Mouse (Mus musculus): ENCODE data around the gene Unc45b. TPM values are rescaled to one million over a fixed set of nuclear protein-coding genes. Genes with fewer than 3 reads are reported as not detected.

Unc45b gene
- polyA plus RNA-seq (2015; fragmentation: Nextera tagmentation; extraction: Ambion mirVana): 1.3 and 2.0 TPM in 2 replicates

DNA sequence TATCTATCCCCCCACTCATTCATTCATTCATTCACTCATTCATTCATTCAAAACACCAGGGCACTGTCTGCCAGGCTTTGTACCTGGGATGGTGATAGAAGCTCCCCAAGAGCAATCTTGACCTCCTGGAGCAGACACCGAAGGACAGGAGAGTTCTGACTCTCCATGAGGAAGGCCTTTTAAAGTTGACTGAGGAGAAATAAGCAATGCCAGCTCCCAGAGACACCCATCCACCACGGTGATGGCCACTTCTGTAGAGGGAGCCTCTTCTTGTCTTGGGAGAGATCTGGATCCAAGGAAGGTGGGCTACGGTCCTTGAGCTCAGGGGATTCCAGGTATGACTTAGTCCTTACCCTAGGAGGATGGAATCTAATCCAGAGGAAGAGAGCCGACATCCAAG lies at the start of gene Unc45b:
Gene Unc45b (plus strand): TSS at position 301 of the 400 bp plus-strand sequence.
- 91% methylated on average over 4 of the region's 4 CpGs for WGBS
- Histone ChIP-seq H3K27me3 (replicated peaks) (peaks cover 16% of the 10 kb centered on the region; the same call in 1 of the 2 replicates), H3K36me3 (replicated peaks) (no peaks in the 10 kb centered on the region), H3K9ac (no peak within 1 kb of the TSS), H3K4me3 (no peak within 1 kb of the TSS), H3K4me2 (no peak within 1 kb of the TSS), H3K9me3 (no peaks in the 10 kb centered on the region), H3K27ac (no peak within 1 kb of the TSS), H3K4me1 (peaks cover 10% of the 10 kb centered on the region)
- ATAC-seq (replicated peaks): no peak

GRCm38 (mm10) chr11:82860759-82861158 lies 49.6 kb upstream of the Unc45b start:
- H3K9ac ChIP-seq: no peak overlapping the region
- peaks cover 16% of the 10 kb centered on the region; the same call in 1 of the 2 replicates for H3K4me1 ChIP-seq
- no peaks in the 10 kb centered on the region for H3K27me3 ChIP-seq (replicated peaks)
- 90% methylated on average over 6 of the region's 6 CpGs for WGBS
- H3K4me2 ChIP-seq: no peak overlapping the region
- H3K4me3 ChIP-seq: no peak overlapping the region
- H3K9me3 ChIP-seq: no peaks in the 10 kb centered on the region
- H3K36me3 ChIP-seq (replicated peaks): no peaks in the 10 kb centered on the region
- H3K27ac ChIP-seq: no peak overlapping the region
- no peak for ATAC-seq (replicated peaks)

- Histone ChIP-seq H3K27me3 (replicated peaks) (no peaks in the 10 kb centered on the region), H3K36me3 (replicated peaks) (no peaks in the 10 kb centered on the region), H3K27ac (no peak overlapping the region), H3K4me2 (no peak overlapping the region), H3K9me3 (no peaks in the 10 kb centered on the region), H3K4me1 (peaks cover 16% of the 10 kb centered on the region; the same call in 1 of the 2 replicates), H3K9ac (no peak overlapping the region), H3K4me3 (no peak overlapping the region)
- WGBS: 67% methylated on average over 8 of the region's 8 CpGs
- no peak for ATAC-seq (replicated peaks)
Observed at GRCm38 (mm10) chr11:82861558-82861957, 48.8 kb upstream of the Unc45b start.

DNA sequence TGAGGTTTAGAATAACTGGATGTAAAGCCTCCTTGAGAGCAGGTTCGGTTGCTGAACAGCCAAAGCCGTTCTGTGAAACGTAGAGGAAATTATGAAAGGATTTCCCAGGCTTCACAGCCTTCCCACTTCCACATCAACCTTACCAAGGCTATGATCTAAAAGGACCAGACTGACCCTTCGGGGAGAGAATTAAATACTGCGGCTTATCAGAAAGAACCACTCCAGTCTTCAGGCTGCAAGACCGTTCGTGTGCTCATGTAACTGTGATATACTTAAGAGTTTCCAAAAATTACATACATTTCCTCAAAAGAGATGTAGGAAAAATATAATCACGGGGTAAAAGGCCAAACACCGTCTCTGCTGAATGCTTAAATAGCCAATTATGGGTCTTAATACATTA lies 47.7 kb upstream of the Unc45b start:
- Histone ChIP-seq H3K9ac (no peak overlapping the region), H3K4me3 (no peak overlapping the region), H3K9me3 (no peaks in the 10 kb centered on the region), H3K27ac (peak overlapping the region; percentile 10; the same call in 1 of the 2 replicates), H3K36me3 (replicated peaks) (no peaks in the 10 kb centered on the region), H3K27me3 (replicated peaks) (no peaks in the 10 kb centered on the region), H3K4me2 (no peak overlapping the region), H3K4me1 (peaks cover 16% of the 10 kb centered on the region; the same call in 1 of the 2 replicates)
- ATAC-seq (replicated peaks): no peak
- WGBS: 50% methylated on average over 9 of the region's 9 CpGs

GRCm38 (mm10) chr11:82863059-82863458 lies 47.3 kb upstream of the Unc45b start:
- H3K4me3 ChIP-seq: no peak overlapping the region
- no peak for ATAC-seq (replicated peaks)
- H3K9ac ChIP-seq: no peak overlapping the region
- no peaks in the 10 kb centered on the region for H3K36me3 ChIP-seq (replicated peaks)
- no peak overlapping the region for H3K27ac ChIP-seq
- no peaks in the 10 kb centered on the region for H3K27me3 ChIP-seq (replicated peaks)
- peaks cover 16% of the 10 kb centered on the region; the same call in 1 of the 2 replicates for H3K4me1 ChIP-seq
- H3K4me2 ChIP-seq: no peak overlapping the region
- H3K9me3 ChIP-seq: no peaks in the 10 kb centered on the region
- WGBS: 38% methylated on average over 2 of the region's 2 CpGs

GRCm38 (mm10) chr11:82863488-82863931 lies 46.8 kb upstream of the Unc45b start:
- ATAC-seq (replicated peaks): no peak
- Histone ChIP-seq H3K4me2 (no peak overlapping the region), H3K27ac (no peak overlapping the region; the same call in 1 of the 2 replicates)

GRCm38 (mm10) chr11:82865957-82866356 lies 44.4 kb upstream of the Unc45b start:
- H3K27ac ChIP-seq: no peak overlapping the region
- H3K4me1 ChIP-seq: peaks cover 24% of the 10 kb centered on the region; the same call in 1 of the 2 replicates
- H3K36me3 ChIP-seq (replicated peaks): no peaks in the 10 kb centered on the region
- no peaks in the 10 kb centered on the region for H3K9me3 ChIP-seq
- H3K4me3 ChIP-seq: no peak overlapping the region
- H3K4me2 ChIP-seq: no peak overlapping the region
- no peak overlapping the region for H3K9ac ChIP-seq
- whole genome bisulfite sequencing: 82% methylated on average over 10 of the region's 10 CpGs
- no peak for ATAC-seq (replicated peaks)
- H3K27me3 ChIP-seq (replicated peaks): no peaks in the 10 kb centered on the region

More at GRCm38 (mm10) chr11:82863488-82863931, 46.8 kb upstream of the Unc45b start:
- no peaks in the 10 kb centered on the region for H3K27me3 ChIP-seq (replicated peaks)
- no peak overlapping the region for H3K4me3 ChIP-seq
- H3K9ac ChIP-seq: no peak overlapping the region
- H3K4me1 ChIP-seq: peaks cover 16% of the 10 kb centered on the region; the same call in 1 of the 2 replicates
- WGBS: 39% methylated on average over 4 of the region's 4 CpGs
- no peaks in the 10 kb centered on the region for H3K36me3 ChIP-seq (replicated peaks)
- H3K9me3 ChIP-seq: no peaks in the 10 kb centered on the region

DNA sequence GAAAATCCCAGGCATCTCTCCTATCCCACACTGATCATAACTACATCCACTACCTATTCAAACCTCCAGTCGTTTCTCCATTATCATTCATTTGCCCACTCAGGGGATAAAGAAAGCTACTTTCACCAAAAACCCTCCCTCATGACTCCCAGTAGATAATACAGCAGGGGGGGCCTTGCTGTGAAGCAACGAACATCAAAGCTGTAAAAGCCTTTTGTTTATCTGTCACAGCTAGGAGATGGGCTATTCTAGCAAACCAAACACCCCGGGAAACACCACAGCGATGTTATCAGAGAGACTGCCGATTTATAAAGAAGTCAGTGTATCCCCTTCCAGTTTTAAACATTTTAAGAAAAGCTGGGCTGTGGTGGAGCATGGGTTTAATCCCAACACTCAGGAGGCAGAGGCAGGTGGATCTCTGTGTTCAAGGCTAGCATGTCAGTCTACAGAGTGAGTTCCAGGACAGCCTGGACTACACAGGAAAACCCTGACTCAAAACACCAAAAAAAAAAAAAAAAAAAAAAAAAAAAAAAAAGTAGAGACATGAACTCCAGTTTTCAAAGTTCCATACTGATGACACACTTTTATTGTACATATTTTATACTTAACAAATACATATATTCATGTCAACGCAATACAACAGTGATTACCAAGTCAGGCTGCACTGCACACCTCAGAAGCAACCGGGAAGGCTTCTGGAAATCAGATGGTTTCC lies 43.3 kb upstream of the Unc45b start:
- Histone ChIP-seq H3K36me3 (replicated peaks) (no peaks in the 10 kb centered on the region), H3K4me2 (no peak overlapping the region), H3K27me3 (replicated peaks) (no peaks in the 10 kb centered on the region), H3K9me3 (no peaks in the 10 kb centered on the region), H3K4me1 (peaks cover 18% of the 10 kb centered on the region; the same call in 1 of the 2 replicates), H3K9ac (no peak overlapping the region), H3K4me3 (no peak overlapping the region), H3K27ac (no peak overlapping the region)
- ATAC-seq (replicated peaks): no peak
- 34% methylated on average over 7 of the region's 7 CpGs for WGBS

- no peak for ATAC-seq (replicated peaks)
- Histone ChIP-seq H3K36me3 (replicated peaks) (no peaks in the 10 kb centered on the region), H3K27ac (no peak overlapping the region), H3K4me2 (no peak overlapping the region), H3K27me3 (replicated peaks) (no peaks in the 10 kb centered on the region), H3K4me3 (no peak overlapping the region), H3K4me1 (peaks cover 15% of the 10 kb centered on the region; the same call in 1 of the 2 replicates), H3K9me3 (no peaks in the 10 kb centered on the region), H3K9ac (no peak overlapping the region)
- WGBS: 66% methylated on average over 5 of the region's 5 CpGs
Observed at GRCm38 (mm10) chr11:82867956-82868355, 42.4 kb upstream of the Unc45b start.

GRCm38 (mm10) chr11:82869506-82870172 lies 40.7 kb upstream of the Unc45b start:
- Histone ChIP-seq H3K9ac (no peak overlapping the region), H3K36me3 (replicated peaks) (no peaks in the 10 kb centered on the region), H3K4me3 (peak overlapping the region; percentile 86; the same call in 1 of the 2 replicates), H3K4me2 (0 out of 2 replicates have a peak overlapping the region, but pooled peaks have one; percentile 89), H3K4me1 (peaks cover 8% of the 10 kb centered on the region; the same call in 1 of the 2 replicates), H3K27ac (no peak overlapping the region), H3K9me3 (no peaks in the 10 kb centered on the region), H3K27me3 (replicated peaks) (no peaks in the 10 kb centered on the region)
- 74% methylated on average over 9 of the region's 9 CpGs for WGBS
- ATAC-seq (replicated peaks): no peak

DNA sequence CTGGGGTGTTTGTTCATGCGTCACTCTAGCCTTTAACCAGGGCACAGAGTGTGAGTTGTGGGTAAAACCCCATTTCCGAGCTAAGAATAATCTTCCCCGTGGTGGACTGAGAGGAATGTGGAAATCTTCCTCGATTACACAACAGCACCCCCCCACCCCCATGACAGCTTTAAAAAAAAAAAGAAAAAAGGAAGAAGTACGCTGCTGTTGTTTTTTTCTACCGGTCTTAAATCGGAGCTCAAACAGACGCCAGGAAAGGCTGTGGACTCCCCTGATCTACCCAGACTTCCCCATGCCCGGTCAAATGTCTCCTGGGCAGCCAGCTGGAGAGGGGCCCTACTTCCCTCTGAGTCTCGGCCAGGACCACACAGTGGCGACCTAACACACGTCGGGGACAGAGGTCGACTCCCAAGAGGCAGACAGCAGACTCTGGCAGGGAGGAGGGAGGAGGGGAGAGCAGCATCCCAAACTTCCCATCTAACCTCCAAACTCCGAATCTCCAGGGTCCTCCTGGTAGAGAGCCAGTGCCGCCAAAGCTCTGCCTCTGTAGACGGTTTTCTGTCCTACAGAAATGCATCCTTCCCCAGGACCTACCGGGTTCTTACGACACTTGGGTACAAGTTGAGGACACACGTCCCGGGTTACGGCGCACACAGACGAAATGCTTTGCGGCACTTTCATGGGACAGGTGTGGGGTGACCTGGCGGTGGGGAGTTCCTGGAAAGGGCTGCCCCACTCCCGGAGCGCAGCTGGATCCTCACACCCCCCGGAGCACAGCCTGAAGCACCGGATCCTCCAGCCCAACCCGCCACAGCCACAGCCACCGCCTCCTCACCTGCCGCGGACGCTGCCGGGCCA lies 39.9 kb upstream of the Unc45b start:
- H3K4me2 ChIP-seq: peak overlapping the region; percentile 89
- peak overlapping the region; percentile 77 for H3K9ac ChIP-seq
- peaks cover 8% of the 10 kb centered on the region; the same call in 1 of the 2 replicates for H3K4me1 ChIP-seq
- WGBS: 5% methylated on average over 36 of the region's 36 CpGs
- no peaks in the 10 kb centered on the region for H3K27me3 ChIP-seq (replicated peaks)
- no peaks in the 10 kb centered on the region for H3K9me3 ChIP-seq
- ATAC-seq (replicated peaks): peak; percentile 38
- no peaks in the 10 kb centered on the region for H3K36me3 ChIP-seq (replicated peaks)
- peak overlapping the region; percentile 86 for H3K4me3 ChIP-seq
- 0 out of 2 replicates have a peak overlapping the region, but pooled peaks have one; percentile 29 for H3K27ac ChIP-seq

All from midbrain, embryonic 15.5 days (tissue).